Mouse (Mus musculus) ovary, postnatal 10 days (tissue): Measurements from ENCODE around the gene Urgcp.
A peak's percentile ranks its signal among the peaks of the same experiment; 100 is the strongest.
"Not testable (repeated sequence)": the region's sequence is repeated elsewhere in the genome, so short reads cannot be mapped to it uniquely, and the experiment has no call there.

ENCODE experiments used
- DNase-seq: peaks from one replicate; pipeline ENCODE4 v3.0.0; 2022; ENCODE audit warnings: low spot score

The Urgcp gene

GRCm38 (mm10) chr11:5761820-5762632 lies at the start of gene Urgcp:
Gene Urgcp (minus strand): TSS chr11:5762376.
- DNase-seq: peak; percentile 87

GRCm38 (mm10) chr11:5809487-5809886 lies 47.3 kb upstream of the Urgcp start:
- not testable (repeated sequence) for DNase-seq

DNA sequence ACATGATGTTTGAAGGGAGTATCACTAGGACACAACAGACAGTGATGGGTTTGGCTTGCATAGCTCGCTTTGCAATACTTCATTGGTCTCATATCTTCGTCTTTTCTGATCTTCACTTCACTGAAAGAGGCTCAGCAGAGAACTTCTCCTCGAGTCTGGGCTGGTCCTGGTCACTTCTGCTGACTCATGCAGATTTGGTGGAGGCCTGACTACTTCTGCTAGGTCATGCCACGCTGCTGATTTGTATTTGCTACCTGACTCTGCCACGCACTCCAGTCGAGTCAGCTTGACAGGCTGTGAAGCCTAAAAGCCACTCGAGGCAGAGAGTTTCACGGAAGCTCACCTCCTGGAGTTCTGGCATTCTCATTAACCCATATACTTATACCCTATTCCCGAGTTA lies 45.8 kb upstream of the Urgcp start:
- no peak for DNase-seq

DNA sequence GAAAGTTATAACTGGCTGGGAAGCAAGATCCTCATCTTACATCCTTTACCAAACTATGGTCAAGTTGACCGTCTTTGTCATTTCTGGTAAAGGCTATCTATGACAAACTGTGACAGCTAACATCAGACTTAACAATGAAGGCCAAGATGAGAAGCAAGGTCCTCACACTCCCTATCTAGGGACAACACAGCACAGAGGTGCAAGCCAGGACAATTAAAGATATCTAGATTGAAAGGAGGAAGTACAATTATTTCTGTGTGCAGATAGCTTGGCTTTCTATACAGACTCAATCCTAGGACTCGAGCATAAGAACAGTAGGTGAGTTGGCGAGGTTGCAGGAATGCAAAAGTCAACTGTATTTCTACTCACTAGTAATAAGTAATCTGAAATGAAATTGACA lies 43.5 kb upstream of the Urgcp start:
- no peak for DNase-seq

- DNase-seq: no peak
Observed at GRCm38 (mm10) chr11:5804174-5804573, 42.0 kb upstream of the Urgcp start.

- no peak for DNase-seq
Observed at GRCm38 (mm10) chr11:5803551-5803981, 41.4 kb upstream of the Urgcp start, which contains the start of gene Pgam2. Gene Pgam2 (minus strand): TSS chr11:5803733.

DNA sequence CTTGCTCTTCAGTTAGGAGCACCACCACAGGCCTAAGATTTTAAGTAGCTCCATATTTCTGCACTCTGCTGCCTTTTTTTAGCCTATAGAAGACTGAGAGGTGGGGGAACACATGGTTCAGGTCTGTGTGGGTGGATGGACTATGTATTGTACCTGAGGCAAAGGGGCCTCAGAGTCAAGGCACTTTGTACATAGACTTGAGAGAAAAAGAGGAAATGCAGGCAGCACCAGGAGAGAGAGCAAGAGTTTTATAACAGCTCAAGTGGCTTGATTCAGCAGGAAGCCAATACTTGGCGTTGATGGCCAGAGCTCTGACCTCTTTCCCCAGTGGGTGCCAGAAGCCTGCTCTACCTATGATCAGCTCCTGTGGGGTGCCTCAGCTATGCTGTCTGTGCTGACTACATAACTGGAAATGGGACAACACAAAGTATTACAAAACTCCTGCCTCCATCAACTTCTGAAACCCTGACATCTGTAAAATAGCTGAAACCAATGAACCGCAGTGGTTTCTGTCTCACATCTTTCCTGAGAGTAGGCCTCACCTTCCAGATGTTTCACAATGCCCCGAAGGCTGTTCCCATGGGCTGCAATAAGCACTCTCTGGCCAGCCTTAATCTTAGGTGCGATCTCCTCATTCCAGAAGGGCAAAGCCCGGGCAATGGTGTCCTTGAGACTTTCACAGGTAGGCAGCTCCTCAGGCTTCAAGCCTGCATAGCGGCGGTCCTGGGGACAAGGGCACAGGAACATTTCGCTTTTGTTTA lies 40.5 kb upstream of the Urgcp start:
- no peak for DNase-seq

DNA sequence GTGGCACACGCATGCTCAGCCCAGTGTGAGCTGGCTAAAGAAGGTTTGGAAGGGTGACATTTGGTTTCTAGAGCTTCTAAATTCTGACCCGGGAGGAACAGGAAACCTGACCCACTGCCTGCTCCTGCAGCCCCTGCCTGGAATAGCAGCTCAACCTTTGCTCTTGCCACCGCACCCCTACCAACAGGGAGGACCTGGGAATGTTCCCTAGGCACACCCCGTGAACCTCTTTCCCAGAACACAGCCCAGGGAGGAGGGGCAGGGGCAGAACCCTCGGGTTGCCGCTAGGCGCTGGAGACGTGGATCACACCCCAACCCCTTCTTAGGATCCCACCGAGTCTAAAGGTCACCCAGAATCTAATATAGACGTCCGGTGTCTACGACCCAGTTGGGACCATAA lies 39.8 kb upstream of the Urgcp start:
- DNase-seq: no peak

GRCm38 (mm10) chr11:5801511-5801910 lies 39.3 kb upstream of the Urgcp start:
- no peak for DNase-seq

- DNase-seq: no peak
Observed at GRCm38 (mm10) chr11:5799621-5800490, 37.7 kb upstream of the Urgcp start.

- DNase-seq: no peak
Observed at GRCm38 (mm10) chr11:5797928-5798327, 35.8 kb upstream of the Urgcp start.

- no peak for DNase-seq
Observed at GRCm38 (mm10) chr11:5797371-5797770, 35.2 kb upstream of the Urgcp start.

GRCm38 (mm10) chr11:5796939-5797338 lies 34.8 kb upstream of the Urgcp start:
- no peak for DNase-seq

GRCm38 (mm10) chr11:5795706-5796105 lies 33.5 kb upstream of the Urgcp start:
- DNase-seq: no peak

GRCm38 (mm10) chr11:5795290-5795689 lies 33.1 kb upstream of the Urgcp start:
- no peak for DNase-seq

DNA sequence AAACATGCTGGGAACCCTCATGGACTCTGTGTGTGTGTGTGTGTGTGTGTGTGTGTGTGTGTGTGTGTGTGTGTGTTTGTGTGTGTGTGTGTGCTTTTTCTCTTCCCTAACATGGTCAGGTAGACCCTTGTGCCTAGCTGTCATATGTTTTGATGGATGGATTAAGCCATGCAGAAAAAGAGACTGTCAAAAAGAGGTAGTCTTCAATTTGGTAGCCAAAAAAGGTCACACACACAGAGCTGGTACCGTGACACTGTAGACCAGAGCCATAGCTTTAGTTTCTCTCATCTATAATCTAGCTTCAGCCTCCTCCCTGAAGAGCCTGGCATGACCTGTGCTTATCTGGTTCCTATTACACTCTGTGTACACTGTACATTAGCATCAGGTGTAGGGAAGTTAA lies 28.3 kb upstream of the Urgcp start:
- no peak for DNase-seq

DNA sequence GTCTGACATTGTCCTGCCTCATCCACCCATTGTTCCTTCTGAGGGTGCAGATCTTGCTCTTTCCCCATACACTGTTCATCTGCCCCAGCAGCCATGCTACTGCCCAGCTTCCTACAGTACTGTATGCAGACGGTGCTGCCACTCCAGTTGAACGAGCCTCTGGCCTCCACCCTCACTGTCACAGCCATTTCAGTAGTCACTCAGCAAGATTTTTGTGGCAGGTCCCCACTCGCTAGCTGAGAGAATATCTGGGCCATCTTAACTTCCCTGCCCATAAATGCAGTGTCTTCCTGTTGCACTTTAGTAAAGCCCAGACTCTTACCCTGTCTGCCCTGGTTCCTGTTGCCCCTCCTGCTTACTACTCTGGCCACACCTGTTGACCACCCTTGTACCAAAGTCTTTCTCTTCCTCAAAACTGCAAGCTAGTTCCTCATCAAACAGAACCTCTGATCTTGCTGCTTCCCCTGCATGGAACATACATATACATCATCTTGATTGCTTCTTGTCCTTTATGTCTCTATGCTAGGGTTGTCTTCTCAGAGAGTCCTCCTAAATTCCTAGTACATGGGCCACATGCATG lies 27.7 kb upstream of the Urgcp start:
- no peak for DNase-seq

GRCm38 (mm10) chr11:5789071-5789753 lies 27.0 kb upstream of the Urgcp start:
- DNase-seq: no peak

GRCm38 (mm10) chr11:5788056-5789014 lies 26.2 kb upstream of the Urgcp start, which contains the start of gene Dbnl:
Gene Dbnl (plus strand): TSS chr11:5788488.
- DNase-seq: peak; percentile 84

DNA sequence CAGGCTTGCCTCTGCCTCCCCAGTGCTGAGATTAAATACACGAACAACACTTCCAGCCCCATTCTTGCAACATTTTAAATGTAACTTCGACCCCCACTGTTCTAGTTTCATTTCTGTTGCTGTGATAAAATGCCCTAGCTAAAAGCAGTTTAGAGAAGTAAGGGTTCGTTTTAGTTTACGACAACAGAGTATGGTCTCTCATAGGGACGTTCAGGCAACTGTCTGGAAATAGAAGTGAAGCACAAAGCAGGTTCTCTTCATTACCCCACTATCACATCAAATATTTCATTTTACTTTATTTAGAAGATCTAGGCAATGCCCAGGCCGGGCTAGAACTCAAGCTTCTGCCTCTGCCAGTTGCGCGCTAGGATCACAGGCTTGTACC lies 25.5 kb upstream of the Urgcp start:
- DNase-seq: no peak
